Mouse (Mus musculus) v-Abl transformed pro-B cells (cell line): ENCODE measurements around the gene Kansl1.

Experiments used
- in situ Hi-C, 2 experiments: fragments of 400-800 bp; cut with MboI; formaldehyde crosslinking; loops; one replicate each; pipeline ENCODE4 v1.15.1; 2025; ENCODE audit not compliant: unreplicated experiment in 2 of 2

Kansl1 gene

GRCm38 (mm10) chr11:104318940-104319781, 149.5 kb downstream of the Kansl1 start:
- in situ Hi-C loops, result loop anchor here (5.0 to 10.0 kb wide), 4 partner anchors 143 to 806 kb away; partner anchors contain the start of gene Mettl2 (in 1 of the 2)

GRCm38 (mm10) chr11:104317631-104318030, 151.0 kb downstream of the Kansl1 start:
- in situ Hi-C loops, result loop anchor here (5.0 to 10.0 kb wide), 4 partner anchors 145 to 807 kb away; partner anchors contain the start of gene Mettl2 (in 1 of the 2)

GRCm38 (mm10) chr11:104316685-104317400, 151.8 kb downstream of the Kansl1 start:
- in situ Hi-C loops, result loop anchor here (5.0 to 10.0 kb wide), 4 partner anchors 145 to 808 kb away; partner anchors contain the start of gene Mettl2 (in 1 of the 2)

- in situ Hi-C loops, result loop anchor here (5.0 to 10.0 kb wide), 4 partner anchors 147 to 809 kb away; partner anchors contain the start of gene Mettl2 (in 1 of the 2)
Observed at GRCm38 (mm10) chr11:104315703-104316102, 153.0 kb downstream of the Kansl1 start.

GRCm38 (mm10) chr11:104311643-104312042, 157.0 kb downstream of the Kansl1 start:
- in situ Hi-C loops, result loop anchor here (5.0 to 10.0 kb wide), 3 partner anchors 146 to 813 kb away; partner anchors contain the start of gene Mettl2 (in 1 of the 2)

- in situ Hi-C loops, result loop anchor here (5.0 to 10.0 kb wide), 3 partner anchors 147 to 814 kb away; partner anchors contain the start of gene Mettl2 (in 1 of the 2)
Observed at GRCm38 (mm10) chr11:104310226-104310887, 158.3 kb downstream of the Kansl1 start.

GRCm38 (mm10) chr11:104309377-104310225, 159.1 kb downstream of the Kansl1 start:
- in situ Hi-C loops, result loop anchor here (5.0 to 10.0 kb wide), 4 partner anchors 148 to 815 kb away; partner anchors contain the start of gene Mettl2 (in 1 of the 2)

GRCm38 (mm10) chr11:104307136-104307535, 161.5 kb downstream of the Kansl1 start:
- in situ Hi-C loops, result loop anchor here in 1 of 2 experiments (5.0 kb wide), 1 partner anchor 815 kb away; no protein-coding TSS in a partner anchor

GRCm38 (mm10) chr11:104306483-104306882, 162.2 kb downstream of the Kansl1 start:
- in situ Hi-C loops, result loop anchor here in 1 of 2 experiments (5.0 kb wide), 1 partner anchor 816 kb away; no protein-coding TSS in a partner anchor

GRCm38 (mm10) chr11:104305711-104306110, 162.9 kb downstream of the Kansl1 start:
- in situ Hi-C loops, result loop anchor here in 1 of 2 experiments (5.0 kb wide), 1 partner anchor 817 kb away; no protein-coding TSS in a partner anchor

GRCm38 (mm10) chr11:104303088-104303960, 165.3 kb downstream of the Kansl1 start:
- in situ Hi-C loops, result no loop called here

- in situ Hi-C loops, result no loop called here
Observed at GRCm38 (mm10) chr11:104302628-104303027, 166.0 kb downstream of the Kansl1 start.

- in situ Hi-C loops, result loop anchor here (10.0 to 25.0 kb wide), 3 partner anchors 690 to 1615 kb away; no protein-coding TSS in a partner anchor
Observed at GRCm38 (mm10) chr11:104297671-104298070, 171.0 kb downstream of the Kansl1 start.

- in situ Hi-C loops, result loop anchor here (10.0 to 25.0 kb wide), 3 partner anchors 692 to 1617 kb away; no protein-coding TSS in a partner anchor
Observed at GRCm38 (mm10) chr11:104295656-104296055, 173.0 kb downstream of the Kansl1 start.

GRCm38 (mm10) chr11:104295145-104295544, 173.5 kb downstream of the Kansl1 start:
- in situ Hi-C loops, result loop anchor here (10.0 to 25.0 kb wide), 3 partner anchors 692 to 1617 kb away; no protein-coding TSS in a partner anchor

GRCm38 (mm10) chr11:104293241-104293640, 175.4 kb downstream of the Kansl1 start:
- in situ Hi-C loops, result loop anchor here (10.0 to 25.0 kb wide), 3 partner anchors 694 to 1619 kb away; no protein-coding TSS in a partner anchor

GRCm38 (mm10) chr11:104292443-104293220, 176.0 kb downstream of the Kansl1 start:
- in situ Hi-C loops, result loop anchor here (10.0 to 25.0 kb wide), 3 partner anchors 695 to 1620 kb away; no protein-coding TSS in a partner anchor
